Comparison of ENCODE assay signal across 9 mouse cellular contexts in the genomic region with DNA sequence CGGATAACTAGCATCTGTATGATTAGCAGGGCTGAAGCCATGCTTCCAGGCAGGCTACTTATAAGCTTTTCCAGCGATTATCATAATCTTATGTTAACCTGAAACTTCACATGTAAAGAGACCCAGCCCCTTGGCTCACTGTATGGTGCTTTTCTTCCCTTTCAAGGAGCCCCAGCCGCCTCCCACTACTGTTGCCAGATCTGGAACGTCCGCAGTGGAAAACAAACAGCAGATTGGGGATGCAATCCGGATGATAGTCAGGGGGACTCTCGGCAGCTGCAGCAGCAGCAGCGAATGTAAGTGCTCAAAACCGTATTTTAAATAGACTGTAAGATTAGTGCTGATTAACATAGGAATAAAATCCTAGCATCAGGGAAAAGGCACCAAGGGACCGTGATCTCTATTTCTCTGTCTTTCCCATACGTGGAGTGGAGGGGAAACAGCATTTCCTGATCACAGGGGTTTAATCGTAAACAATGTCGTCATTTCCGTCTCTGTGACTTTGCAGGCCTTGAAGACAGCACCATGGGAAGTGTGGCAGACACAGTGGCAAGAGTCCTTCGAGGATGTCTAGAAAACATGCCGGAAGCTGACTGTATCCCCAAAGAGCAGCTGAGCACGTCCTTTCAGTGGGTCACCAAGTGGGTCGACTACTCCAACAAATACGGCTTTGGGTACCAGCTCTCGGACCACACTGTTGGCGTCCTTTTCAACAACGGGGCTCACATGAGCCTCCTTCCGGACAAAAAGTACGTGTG. TPM values are rescaled to one million over a fixed set of nuclear protein-coding genes. Genes with fewer than 3 reads are reported as not detected.
DNase-seq lines count a peak whose midpoint lies in the region; ATAC-seq lines count a peak whose summit lies in the region.
"Had no signal": no experiment of that assay in that cellular context is flagged by ENCODE, and none has a peak within 500 bp of the region (broad histone marks: within the 10 kb centered on the region; RNA-seq: fewer than 3 reads in every experiment).

No protein-coding gene starts in this region.

- WGBS in forebrain, embryonic 16.5 days, result 70% methylated on average over 24 of the region's 24 CpGs
- 75% methylated on average over 24 of the region's 24 CpGs for WGBS in kidney, embryonic 14.5 days
- 65% methylated on average over 24 of the region's 24 CpGs for WGBS in midbrain, embryonic 16.5 days

- H3K27ac ChIP-seq in forebrain, embryonic 16.5 days (ENCODE audit: low read length), result no peak overlapping the region
- H3K27ac ChIP-seq in kidney, embryonic 14.5 days (ENCODE audit: low read depth, low read length), result no peak overlapping the region
- H3K27ac ChIP-seq in midbrain, embryonic 16.5 days (ENCODE audit: low read length), result 0 out of 2 replicates have a peak overlapping the region, but pooled peaks have one; percentile 13

- no peak for ATAC-seq in forebrain, embryonic 16.5 days
- ATAC-seq in kidney, embryonic 14.5 days (ENCODE audit: low FRiP score, low TSS enrichment), result no peak
- no peak for ATAC-seq in midbrain, embryonic 16.5 days
- no peak for ATAC-seq in megakaryocyte progenitor cell, adult 5-6 weeks (replicated peaks; ENCODE audit: poor library complexity)

- H3K36me3 ChIP-seq in forebrain, embryonic 16.5 days (ENCODE audit: control insufficient read depth, insufficient read depth), result peaks cover 43% of the 10 kb centered on the region
- peaks cover 37% of the 10 kb centered on the region for H3K36me3 ChIP-seq in kidney, embryonic 14.5 days (ENCODE audit: control insufficient read depth, insufficient read depth, low read length)
- peaks cover 42% of the 10 kb centered on the region for H3K36me3 ChIP-seq in midbrain, embryonic 16.5 days (ENCODE audit: control insufficient read depth, insufficient read depth, low read length)

- H3K27me3 ChIP-seq in forebrain, embryonic 16.5 days (replicated peaks; ENCODE audit: control insufficient read depth, insufficient read depth, low read length), result no peaks in the 10 kb centered on the region
- H3K27me3 ChIP-seq in kidney, embryonic 14.5 days (ENCODE audit: control insufficient read depth, insufficient read depth, low read length), result no peaks in the 10 kb centered on the region
- H3K27me3 ChIP-seq in midbrain, embryonic 16.5 days (ENCODE audit: control insufficient read depth, insufficient read depth, low read depth, low read length), result no peaks in the 10 kb centered on the region
- H3K27me3 ChIP-seq: CH12.LX had no signal

- H3K4me3 ChIP-seq in forebrain, embryonic 16.5 days (replicated peaks; ENCODE audit: low read length), result peak overlapping the region; percentile 7
- H3K4me3 ChIP-seq in kidney, embryonic 14.5 days (ENCODE audit: low read length), result peak overlapping the region; percentile 6; the same call in 1 of the 2 replicates
- H3K4me3 ChIP-seq in midbrain, embryonic 16.5 days (ENCODE audit: low read depth, low read length), result peak overlapping the region; percentile 19

- H3K9ac ChIP-seq in forebrain, embryonic 16.5 days (replicated peaks; ENCODE audit: low read depth, low read length), result no peak overlapping the region
- H3K9ac ChIP-seq in kidney, embryonic 14.5 days (ENCODE audit: low read depth, low read length), result no peak overlapping the region; the same call in 1 of the 2 replicates
- no peak overlapping the region for H3K9ac ChIP-seq in midbrain, embryonic 16.5 days (ENCODE audit: low read depth, low read length)

- peak; percentile 5 for DNase-seq in kidney, adult 18-20 months
- DNase-seq in kidney, adult 11 months, result no peak
- DNase-seq in gastrocnemius, postnatal 4 days (ENCODE audit: low spot score in 2 of 2), result no peak
- no peak for DNase-seq in cerebellum, adult 9-10 months

- H3K4me1 ChIP-seq in forebrain, embryonic 16.5 days (replicated peaks; ENCODE audit: control insufficient read depth, insufficient read depth, low read length), result peaks cover 14% of the 10 kb centered on the region; the same call in 1 of the 2 replicates
- H3K4me1 ChIP-seq in kidney, embryonic 14.5 days (ENCODE audit: control insufficient read depth, insufficient read depth, low read length), result no peaks in the 10 kb centered on the region
- H3K4me1 ChIP-seq in midbrain, embryonic 16.5 days (ENCODE audit: control insufficient read depth, insufficient read depth, low read length), result peaks cover 17% of the 10 kb centered on the region

- H3K4me2 ChIP-seq in forebrain, embryonic 16.5 days (ENCODE audit: low read length), result peak overlapping the region; percentile 14
- H3K4me2 ChIP-seq in kidney, embryonic 14.5 days (replicated peaks; ENCODE audit: low read depth, low read length), result peak overlapping the region; percentile 17; the same call in 1 of the 2 replicates
- H3K4me2 ChIP-seq in midbrain, embryonic 16.5 days (ENCODE audit: low read length), result peak overlapping the region; percentile 82

- peaks cover 9% of the 10 kb centered on the region; the same call in 1 of the 2 replicates for H3K9me3 ChIP-seq in forebrain, embryonic 16.5 days (ENCODE audit: control insufficient read depth, low read length)
- no peaks in the 10 kb centered on the region for H3K9me3 ChIP-seq in kidney, embryonic 14.5 days (ENCODE audit: control insufficient read depth, low read length)
- H3K9me3 ChIP-seq in midbrain, embryonic 16.5 days (replicated peaks; ENCODE audit: control insufficient read depth, low read length, poor library complexity, severe bottlenecking), result no peaks in the 10 kb centered on the region; the same call in 1 of the 2 replicates

RNA-seq across cellular contexts. Expression of gene Plk2, which starts 3.8 kb away (rescaled TPM):
- 229 and 237 TPM in 2 replicates for polyA plus RNA-seq in forebrain, embryonic 16.5 days (2015; fragmentation: Nextera tagmentation; extraction: Ambion mirVana)
- 60.9 and 88.0 TPM in 2 replicates for polyA plus RNA-seq in kidney, embryonic 14.5 days (2014; fragmentation: Nextera tagmentation; extraction: Ambion mirVana)
- polyA plus RNA-seq in midbrain, embryonic 16.5 days (2015; fragmentation: Nextera tagmentation; extraction: Ambion mirVana), result 177 and 180 TPM in 2 replicates
- total RNA-seq in gastrocnemius, postnatal 4 days (2021), result 10 to 100 TPM; 40.2 to 47.9 TPM
- total RNA-seq in megakaryocyte progenitor cell, adult 5-6 weeks (2015), result 0.61 and 0.77 TPM in 2 replicates
- 2.0 and 2.9 TPM in 2 replicates for total RNA-seq in megakaryocyte progenitor cell, adult 5-6 weeks (2017)

RNA-seq across cellular contexts. Expression of gene Gapt, which starts 41.7 kb away (rescaled TPM):
- not detected in 2 replicates for polyA plus RNA-seq in forebrain, embryonic 16.5 days (2015; fragmentation: Nextera tagmentation; extraction: Ambion mirVana)
- polyA plus RNA-seq in kidney, embryonic 14.5 days (2014; fragmentation: Nextera tagmentation; extraction: Ambion mirVana), result 0.14 TPM in 1 of 2 replicates, not detected in the other
- not detected in 2 replicates for polyA plus RNA-seq in midbrain, embryonic 16.5 days (2015; fragmentation: Nextera tagmentation; extraction: Ambion mirVana)
- total RNA-seq in gastrocnemius, postnatal 4 days (2021), result under 1 TPM in 1 of 2 experiments, not detected in 1; 0.12 TPM
- total RNA-seq in megakaryocyte progenitor cell, adult 5-6 weeks (2015), result 40.7 and 56.1 TPM in 2 replicates
- 7.6 and 9.2 TPM in 2 replicates for total RNA-seq in megakaryocyte progenitor cell, adult 5-6 weeks (2017)

Comparison
In these comparisons a context has a peak if more than half of its experiments do, and no peak if none do; other contexts are left out.
1. H3K4me2 ChIP-seq: peak in every context shown above with its lines; median percentile 82 in midbrain, embryonic 16.5 days; 17 in kidney, embryonic 14.5 days; 14 in forebrain, embryonic 16.5 days.